Mouse (Mus musculus) urinary bladder, postnatal 10 days (tissue): ENCODE measurements at regions not wholly inside any gene's neighbourhood (a gene's known extent, or its start where the extent isn't known, plus 50 kb on each side); places are given as distances from the start of the nearest gene placed in this dataset.

Experiments
- DNase-seq: peaks from one replicate; pipeline ENCODE4 v3.0.0; 2022; ENCODE audit warnings: low spot score

DNA sequence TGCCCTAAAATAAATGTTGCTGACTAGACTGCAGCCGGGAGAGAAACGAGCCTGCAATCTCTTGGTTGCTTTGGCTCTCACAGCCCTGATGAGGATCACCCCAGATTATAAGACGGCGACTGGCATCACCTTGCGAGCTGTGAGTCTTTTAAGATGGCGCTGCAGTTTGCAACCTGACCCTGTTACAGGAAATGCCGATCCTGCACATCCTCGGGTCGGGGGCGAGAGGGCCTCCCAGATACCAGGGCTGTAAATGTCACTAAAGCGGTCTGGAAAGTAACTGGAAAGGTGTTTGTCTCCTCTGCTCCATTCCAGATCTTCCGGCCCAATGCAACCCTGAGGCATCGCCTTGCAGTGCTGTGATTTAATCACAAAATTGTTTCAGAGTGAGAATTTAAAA is 53.4 kb downstream of the Cartpt start:
- no peak for DNase-seq

DNA sequence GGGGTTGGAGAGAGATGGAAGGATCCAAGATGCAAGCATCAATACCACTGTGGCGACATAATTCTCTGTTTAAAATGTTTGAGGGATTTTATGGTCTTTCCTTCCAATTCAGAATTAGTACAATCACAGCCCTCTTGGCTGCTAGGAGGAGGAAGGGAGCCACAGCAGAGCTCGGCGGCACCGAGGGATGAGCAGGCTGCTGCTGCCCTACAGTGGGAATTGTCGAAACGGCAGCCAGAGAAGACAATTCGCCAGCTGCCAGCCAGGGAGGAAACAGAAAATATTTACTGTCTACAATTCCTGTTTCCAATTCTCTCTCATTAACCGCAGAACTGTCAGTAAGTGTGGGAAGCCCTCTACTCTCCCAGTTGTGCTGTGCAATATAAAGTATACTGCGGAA is 58.3 kb downstream of the Cartpt start:
- no peak for DNase-seq

DNA sequence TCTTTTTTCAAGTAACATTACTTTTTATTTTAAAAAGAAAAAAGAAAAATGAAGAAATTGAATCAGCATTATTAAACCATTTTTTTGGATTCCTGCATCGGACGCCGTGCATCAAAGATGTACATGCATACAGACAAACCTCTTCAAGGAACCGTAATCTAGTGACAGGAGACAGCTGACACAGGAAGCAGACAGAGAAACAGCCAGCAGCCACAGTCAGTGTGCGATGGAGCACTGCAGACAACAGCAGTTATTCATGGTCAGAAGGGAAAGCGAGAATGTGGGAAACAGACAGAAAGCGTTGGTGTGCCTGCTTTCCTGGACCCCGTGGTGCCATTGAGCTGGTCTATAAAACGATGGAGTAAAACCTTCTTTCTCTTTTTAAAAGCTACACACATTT is 61.4 kb downstream of the Cartpt start:
- DNase-seq: no peak

DNA sequence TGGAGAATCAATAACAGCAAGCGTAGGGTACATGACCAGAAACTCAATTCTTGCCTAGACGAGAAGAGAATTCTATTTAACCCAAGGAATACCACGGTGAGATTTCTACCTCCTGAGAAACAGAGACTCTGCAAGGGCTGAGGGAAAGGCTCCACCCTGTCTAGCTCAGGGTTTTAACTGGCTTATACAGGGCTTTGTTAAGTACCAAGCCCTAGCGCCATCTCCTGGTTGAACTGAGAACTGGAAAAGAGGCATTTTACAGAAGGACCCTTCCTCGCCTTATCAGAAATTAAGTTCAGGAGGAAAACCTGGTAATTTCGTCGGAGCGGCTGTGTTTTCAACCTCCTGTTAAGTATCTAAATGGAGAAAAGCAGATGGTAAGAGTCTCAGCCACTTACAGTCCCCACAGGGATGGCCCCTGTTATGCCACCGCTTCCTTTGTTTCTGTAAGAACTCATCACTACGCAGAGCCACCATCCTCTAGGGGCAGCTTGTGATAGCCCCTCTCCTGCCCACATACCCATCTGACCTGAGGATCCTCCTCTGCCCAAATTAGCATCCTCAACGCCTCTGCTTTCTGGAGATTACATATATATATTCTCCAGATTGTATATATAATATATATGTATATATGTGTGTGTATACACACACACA is 63.0 kb downstream of the Cartpt start:
- peak; percentile 13 for DNase-seq

DNA sequence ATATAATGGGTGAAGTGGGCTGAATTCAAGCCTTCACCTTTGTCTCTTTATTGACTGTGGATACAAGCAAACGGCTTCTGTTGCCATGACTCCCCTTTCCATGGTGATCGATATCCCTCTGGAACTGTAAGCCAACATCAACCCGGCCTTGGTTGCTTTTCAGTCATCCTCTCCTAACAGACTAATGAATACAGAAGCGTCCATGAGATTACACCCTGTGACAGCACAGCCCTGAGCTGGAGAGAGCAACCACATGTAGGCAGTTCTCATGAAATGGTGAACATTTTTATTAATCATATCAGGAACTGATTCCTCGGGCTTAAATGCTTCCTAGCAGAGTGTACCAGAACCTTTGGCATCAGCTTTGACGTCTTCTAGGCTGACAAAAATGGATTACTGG is 63.7 kb downstream of the Cartpt start:
- no peak for DNase-seq

DNA sequence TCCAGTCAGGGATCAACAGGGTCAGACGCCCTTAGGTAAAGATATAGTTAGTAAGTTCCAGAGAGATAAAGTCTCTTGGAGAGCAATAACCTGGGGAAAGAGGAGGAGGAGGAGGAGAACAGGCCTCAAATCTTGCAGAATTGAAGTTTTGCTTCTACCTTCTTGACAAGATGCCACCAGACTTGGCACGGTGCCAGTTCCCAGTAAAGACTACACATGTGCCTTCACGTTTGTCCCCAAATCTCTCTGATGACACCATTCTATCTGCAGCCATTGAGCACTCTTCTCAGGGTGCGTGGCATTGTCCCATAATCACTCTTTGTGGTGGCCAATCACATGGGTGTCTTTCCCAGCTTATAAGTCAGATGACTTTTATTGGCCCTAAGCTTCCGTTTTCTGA is 64.3 kb downstream of the Cartpt start:
- no peak for DNase-seq

DNA sequence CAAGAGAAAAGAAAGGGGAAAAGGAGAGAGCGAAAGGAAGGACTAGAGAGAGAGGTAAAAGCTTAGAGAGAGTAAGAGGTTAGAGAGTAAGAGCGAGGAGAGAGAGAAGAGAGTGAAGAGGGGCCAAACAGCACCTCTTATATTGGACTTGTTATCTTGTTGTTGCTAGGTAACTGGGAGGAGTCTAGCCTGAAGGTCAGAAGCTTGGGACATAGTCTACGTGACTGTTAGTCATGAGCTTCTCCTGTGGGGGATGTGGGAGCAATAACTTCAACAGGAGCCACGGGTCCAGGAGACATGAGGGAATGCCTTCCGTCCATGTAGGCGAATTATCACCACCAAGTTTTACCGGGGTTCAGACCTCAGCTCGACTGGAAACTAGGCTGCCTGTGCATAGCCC is 65.4 kb downstream of the Cartpt start:
- no peak for DNase-seq

DNA sequence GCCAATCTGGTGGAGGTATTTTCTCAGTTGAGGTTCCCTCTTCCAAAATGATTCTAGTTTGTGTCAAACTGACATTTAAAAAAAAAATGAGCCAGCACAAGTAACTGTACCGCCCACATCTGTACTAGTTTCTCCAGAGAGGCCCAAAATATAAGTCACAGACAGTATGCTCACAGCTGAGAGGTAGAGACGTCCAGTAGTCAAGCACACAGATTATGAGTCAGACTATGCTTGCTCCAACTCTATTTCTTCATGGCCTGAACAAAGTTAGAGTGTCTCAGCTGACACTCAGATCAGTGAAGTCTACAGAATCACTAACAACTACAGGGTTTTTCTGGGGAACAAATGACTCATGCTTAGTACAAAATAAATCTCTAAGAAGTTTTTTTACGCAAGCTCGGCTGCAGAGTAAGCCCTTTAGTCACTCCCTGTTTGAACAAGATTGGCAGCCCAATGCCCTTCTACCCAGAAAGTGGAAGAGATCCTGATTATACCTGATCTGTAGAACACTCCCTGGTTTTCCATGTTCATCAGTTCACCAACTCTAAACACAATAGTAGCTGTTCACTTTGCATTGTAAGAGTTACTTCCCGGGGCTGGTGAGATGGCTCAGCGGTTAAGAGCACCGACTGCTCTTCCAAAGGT is 70.7 kb downstream of the Cartpt start:
- DNase-seq: no peak

DNA sequence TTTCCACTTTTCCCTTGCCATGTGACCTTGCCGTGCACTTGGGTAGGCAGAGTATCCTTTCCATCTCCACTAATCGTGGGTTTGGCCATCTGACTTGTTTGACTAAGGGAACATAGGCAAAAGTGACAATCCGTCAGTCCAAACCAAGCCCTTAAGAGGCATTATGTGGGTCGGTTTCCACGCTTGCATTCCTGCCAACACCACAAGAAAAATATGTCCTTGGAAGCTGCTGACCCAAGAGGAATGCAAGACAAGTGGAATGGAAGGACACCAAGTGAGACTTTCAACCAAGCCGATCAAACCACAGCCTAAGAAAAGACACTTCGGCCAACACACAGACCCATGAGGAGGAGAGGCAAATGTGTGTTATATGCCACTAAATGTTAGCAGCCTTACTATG is 73.3 kb downstream of the Cartpt start:
- no peak for DNase-seq

DNA sequence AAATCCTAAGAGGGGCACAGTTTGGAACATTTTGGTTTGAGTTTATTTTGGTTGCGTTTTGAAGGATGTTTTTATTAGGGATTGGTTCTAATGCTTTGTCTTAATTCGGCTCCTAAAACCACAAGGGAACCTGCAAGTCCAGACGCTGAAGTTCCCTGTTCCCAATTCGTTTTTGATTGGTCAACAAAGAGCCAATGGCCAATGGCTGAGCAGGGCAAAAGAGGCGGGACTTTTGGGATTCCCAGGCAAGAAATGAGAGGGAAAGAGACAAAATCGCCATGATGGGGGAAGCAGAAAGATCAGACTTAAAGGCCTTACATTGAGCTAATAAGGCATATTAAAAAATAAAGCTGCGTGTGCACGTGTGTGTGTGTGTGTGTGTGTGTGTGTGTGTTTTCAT is 76.3 kb downstream of the Cartpt start:
- no peak for DNase-seq

DNA sequence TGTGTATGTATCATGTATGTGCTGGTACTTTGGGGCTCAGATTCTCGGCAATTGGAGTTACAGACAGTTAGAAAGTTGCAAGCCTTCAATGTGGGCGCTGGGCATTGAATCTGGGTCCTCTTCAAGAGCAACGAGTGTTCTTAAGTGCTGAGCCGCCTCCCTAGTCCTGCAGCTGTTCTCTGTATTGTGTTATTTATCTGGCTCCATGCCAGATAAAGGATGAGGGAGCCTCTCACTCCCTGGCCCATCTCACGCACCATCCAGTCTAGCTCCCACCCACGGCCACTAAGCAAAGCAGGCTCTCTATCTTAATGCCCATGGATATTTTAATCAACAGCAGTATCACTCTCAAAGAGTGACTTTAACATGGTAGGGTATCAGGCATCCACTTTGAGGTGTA is 84.2 kb downstream of the Cartpt start:
- no peak for DNase-seq

DNA sequence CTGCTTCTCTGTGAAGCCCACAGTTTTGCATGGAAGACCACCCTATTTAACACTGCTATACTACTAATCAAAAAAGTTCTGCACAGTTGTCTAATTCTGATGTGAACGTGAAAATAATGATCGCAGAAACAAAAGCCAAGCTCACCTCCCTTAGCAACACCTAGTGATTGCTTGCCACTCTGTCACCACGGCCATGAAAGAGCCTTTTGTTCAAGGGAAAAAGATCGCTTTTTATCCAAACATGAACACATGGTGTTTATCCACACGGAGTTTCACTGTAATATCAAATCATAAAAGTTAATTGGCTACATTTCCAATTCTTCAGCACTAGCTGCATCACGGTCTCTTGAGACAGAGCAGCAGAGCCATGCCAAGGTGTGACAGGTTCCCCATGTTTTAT is 85.1 kb downstream of the Cartpt start:
- DNase-seq: no peak

DNA sequence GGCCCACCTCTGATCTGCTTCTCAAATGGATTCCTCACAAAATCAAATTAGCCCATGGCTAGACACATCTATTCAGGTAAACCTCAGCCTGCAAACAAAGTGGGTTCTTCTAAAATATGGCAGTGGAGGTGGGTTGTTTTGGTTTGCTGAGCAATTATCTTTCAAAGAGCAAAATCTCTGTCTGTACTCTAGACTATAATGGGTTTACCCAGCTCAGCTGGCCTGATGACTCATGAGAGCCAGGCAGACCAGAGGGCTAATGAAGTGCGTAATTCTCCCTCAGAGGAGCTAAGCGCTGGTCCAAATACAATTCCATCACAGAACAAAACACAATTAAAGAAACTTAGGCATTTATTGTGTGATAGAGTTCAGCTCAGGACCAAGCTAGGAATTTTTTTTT is 86.1 kb downstream of the Cartpt start:
- DNase-seq: no peak

DNA sequence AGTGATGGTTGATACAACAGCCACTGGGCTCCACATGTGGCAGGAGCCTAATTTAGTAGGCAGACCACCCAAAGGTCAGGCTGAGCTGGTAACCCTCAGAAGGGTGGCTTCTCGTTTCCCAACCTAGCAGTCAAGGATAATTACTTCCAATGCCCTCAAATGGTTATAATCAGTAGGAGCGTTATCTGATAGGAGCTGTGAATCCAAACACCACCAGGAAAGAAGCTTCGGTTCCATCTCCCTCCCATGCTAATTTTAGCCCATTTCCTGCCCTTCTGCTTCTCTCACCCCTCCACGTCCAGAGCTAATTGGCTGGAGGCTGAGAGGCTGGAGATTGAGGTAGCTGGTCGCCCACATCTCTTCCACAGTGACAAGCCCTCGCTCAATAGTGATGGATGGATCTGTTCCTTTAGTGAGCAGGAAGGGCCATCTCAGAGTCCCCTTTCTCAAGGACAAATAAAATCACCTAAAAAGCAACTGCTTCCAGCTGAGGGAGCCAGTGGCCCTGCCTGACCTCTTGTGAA is 86.8 kb downstream of the Cartpt start:
- DNase-seq: no peak

DNA sequence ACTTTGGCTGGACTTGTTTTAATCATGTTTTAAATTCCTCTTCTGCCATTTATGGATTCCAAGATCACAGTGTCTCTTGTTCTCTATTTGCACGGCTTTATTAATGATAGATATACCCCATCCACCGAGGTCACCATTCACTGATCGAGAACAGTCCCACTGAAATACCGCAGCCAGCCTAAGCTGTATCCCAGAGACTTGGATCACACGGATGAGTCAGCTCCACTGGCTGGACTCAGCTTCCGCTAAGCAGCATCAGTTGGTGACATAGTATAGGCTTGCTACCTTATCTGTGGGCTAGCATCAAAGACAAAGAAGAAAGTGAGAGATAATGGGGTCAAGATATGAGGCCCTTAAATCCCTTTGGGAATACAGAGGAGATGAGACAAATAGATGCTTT is 106.4 kb downstream of the Cartpt start:
- DNase-seq: no peak

DNA sequence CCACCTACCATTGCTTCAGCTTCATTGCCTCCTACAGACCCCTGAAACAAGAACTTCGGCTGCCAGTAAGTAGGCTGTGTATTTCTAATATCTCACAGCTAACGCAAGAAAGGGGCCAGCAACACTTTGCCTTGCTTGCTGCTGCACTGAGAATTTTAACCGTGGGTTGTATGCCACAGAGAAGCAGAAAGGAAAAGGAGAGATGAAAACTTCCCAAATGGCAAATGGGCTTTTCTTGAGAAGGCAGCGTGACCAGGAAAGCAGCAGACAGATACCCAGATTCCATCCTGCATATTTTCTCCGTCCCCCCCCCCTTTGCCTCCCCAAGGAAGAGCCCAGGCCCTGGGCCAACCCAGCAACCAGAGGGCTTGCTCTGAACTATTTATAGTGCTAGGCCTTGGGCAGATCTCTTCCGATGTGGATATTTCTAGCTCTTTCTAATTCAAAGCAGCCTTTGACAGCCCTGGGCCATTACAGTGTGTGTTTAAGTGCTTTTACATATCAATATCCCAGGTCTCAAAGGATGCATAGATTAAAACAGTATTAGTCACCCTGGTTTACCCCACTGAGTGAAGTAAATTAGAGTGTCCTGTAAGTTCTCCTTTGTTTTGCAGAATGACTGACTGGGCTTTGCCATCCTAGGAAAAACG is 107.0 kb downstream of the Cartpt start:
- no peak for DNase-seq

DNA sequence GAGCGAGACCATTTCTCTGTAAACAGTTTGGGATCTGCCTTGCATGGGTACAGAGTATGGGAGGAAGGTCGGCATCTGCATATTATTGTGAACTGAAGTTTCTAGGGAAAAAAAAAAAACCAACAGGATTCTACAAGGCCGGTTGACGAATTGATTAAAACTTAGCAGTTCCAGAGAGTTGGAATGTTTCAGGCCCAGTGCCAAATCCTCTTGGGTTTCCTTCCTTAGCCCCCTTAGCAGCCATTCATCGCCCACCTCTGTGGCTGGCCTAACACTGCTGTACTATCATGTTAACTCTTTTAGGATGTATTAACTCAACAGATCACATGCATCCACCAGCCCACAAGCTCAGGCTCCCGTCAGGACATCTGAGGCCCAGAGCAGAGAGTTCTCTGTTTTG is 107.9 kb downstream of the Cartpt start:
- DNase-seq: no peak

DNA sequence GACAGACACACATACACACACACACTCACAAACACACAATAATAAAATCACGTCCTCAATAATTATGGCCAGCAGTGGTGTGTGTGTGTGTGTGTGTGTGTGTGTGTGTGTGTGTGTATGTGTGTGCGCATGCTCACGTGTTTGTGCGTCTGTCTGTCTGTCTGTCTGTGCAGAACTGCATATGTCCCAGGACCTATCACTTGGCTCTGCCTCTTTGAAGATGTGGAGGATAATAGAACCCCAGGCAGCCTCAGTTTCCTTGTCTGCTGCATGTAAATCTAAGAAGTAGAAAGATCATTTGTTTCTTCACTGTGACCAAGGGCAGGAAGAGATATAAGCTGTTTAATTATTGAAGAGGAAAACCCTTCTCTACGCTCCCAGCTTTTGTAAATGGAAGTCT is 109.9 kb downstream of the Cartpt start:
- DNase-seq: no peak

DNA sequence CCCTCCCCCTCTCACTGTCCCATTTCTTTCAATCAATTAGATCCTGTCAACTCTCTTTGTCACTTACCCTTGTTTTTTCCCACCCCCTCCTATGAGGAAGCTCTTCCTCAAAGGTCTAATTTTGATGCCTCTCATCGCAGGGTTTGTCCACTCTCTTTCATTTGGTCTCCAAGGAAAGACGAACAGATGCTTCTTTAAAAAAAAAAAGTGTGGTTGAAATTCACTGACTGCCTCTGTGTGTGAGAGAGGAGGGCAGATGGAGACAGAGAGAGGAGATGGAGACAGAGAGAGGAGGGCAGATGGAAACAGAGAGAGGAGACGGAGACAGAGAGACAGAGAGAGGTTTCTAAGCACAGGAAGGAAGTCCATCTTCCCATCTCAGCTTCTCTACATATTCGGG is 113.1 kb downstream of the Cartpt start:
- DNase-seq: no peak

DNA sequence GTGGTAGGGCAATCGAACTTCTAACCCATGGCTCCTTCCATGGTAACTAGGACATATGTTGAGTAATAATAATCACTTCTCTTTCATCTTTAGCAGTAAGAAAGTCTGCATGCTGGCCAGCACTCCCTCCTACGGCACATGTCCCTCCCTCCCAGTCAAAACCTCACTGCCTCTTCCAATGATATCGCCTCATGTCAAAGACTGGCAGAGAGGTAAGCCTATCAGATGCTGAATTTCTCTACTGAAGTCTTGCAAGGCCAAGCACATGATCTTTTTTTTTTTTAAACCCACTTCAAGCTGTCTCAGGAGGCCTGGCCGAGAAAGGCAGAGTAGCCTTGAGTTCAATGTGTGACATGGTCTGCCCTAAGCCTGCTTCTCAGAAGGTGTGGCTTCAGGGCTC is 115.5 kb downstream of the Cartpt start:
- DNase-seq: no peak

DNA sequence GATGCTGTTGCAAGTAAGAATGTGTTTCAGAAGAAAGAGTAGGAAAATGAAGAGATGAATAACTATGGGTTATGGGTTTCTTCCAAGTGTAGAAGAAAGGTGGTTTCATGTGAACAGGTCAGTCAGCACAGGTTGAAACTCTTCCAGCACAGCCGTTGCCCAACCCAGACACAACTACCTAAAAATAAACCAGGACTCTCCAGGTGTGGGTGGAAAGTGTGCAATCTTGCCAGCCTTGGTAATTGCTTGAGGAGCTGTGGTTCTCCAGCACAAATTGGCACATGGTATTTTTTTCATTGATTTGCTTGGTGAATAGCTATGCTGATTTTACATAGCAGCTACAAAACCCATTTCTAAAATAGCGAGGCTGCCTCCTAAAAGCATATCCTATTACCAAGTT is 116.6 kb downstream of the Cartpt start:
- DNase-seq: no peak

DNA sequence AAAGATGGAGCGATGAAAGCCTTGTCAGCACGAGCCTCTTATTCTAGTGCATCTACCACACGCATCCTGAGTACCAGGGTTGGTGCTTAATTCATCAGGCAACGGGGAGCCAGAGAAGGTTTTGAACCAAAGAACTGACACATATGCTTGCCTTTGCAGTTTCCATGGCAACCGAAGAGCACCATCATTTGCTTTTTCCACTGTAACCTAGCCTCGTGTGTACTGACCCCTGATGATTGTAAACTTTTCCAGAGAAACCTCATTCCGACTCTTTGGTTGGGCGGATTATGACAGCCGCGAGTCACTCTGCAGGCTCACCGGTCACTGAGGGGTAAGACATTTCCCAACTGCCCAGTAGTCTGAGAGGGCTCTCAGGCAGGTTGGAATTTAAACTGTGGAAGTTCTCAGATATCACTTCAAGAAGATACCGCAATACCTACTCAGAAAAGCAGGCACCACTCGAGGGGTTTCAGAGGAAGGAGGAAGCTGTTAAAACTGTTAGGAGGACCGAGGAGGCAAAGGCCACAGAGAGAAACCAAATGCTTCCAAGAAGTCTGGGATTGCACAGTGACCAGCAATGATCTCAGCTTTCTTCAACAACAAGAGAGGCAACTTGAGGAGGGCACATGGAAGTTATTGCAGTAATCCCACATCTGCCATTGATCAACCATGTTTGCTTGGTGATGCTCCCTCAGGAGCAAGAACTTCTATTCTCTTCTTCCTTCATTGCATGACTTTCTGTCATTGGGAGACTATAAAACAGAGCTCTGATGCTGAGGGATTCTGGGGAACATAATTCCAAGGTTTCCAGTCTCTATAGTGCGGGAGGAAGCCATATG is 117.8 kb downstream of the Cartpt start:
- DNase-seq: no peak

DNA sequence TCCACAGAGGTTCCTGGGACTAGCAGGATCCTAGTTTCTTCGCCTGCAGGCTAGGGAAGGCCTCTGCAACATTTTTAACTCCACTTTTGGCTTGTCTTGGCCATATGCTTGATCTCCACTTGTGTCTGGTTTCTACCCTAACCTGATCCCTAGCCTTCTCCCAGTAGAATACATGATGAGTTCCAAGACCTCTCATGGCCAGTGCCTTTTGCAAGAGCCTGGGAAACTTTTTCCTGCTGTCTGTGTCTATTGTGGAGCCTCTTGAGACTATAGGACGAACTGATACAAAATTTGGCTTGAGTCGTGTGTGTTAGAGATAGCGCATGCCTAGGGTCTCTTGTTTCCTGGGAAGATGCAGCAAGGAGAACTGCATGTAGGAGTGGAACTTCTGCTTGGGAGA is 119.3 kb downstream of the Cartpt start:
- no peak for DNase-seq
